Mouse (Mus musculus) kidney, adult 11 months (tissue): ENCODE results near the gene Ifnb1.

Source experiments
- DNase-seq: peaks from one replicate; pipeline ENCODE4 v3.0.0; 2022

The Ifnb1 gene

GRCm38 (mm10) chr4:88496321-88497018 lies 26.1 kb downstream of the Ifnb1 start:
- DNase-seq: peak; percentile 45

- no peak for DNase-seq
Measured at GRCm38 (mm10) chr4:88489622-88490021, 33.0 kb downstream of the Ifnb1 start.

- no peak for DNase-seq
Measured at GRCm38 (mm10) chr4:88488107-88488506, 34.5 kb downstream of the Ifnb1 start.

GRCm38 (mm10) chr4:88480130-88480529 lies 42.4 kb downstream of the Ifnb1 start:
- DNase-seq: no peak

- no peak for DNase-seq
Measured at GRCm38 (mm10) chr4:88478809-88479186, 43.8 kb downstream of the Ifnb1 start.

GRCm38 (mm10) chr4:88478177-88478808 lies 44.3 kb downstream of the Ifnb1 start:
- DNase-seq: no peak

GRCm38 (mm10) chr4:88476511-88477210 lies 45.9 kb downstream of the Ifnb1 start:
- no peak for DNase-seq

GRCm38 (mm10) chr4:88476084-88476483 lies 46.5 kb downstream of the Ifnb1 start:
- DNase-seq: no peak
